Mouse (Mus musculus) gastrocnemius, adult 8-10 months (tissue): Measurements from ENCODE around the gene Nat10. TPM values are rescaled to one million over a fixed set of nuclear protein-coding genes. Genes with fewer than 3 reads are reported as not detected.

Experiments
- DNase-seq, 2 experiments: peaks; one replicate each; pipeline ENCODE4 v3.0.0; 2022; ENCODE audit warnings: low spot score in 2 of 2
- total RNA-seq, 4 experiments: library from RNA; stranded (reverse); gene quantifications; 2 replicates each; pipeline ENCODE4 v1.2.4; 2022

The Nat10 gene
- total RNA-seq, 4 experiments from 2014 or later: 13.7 to 16.7 (median 14.6) TPM

DNA sequence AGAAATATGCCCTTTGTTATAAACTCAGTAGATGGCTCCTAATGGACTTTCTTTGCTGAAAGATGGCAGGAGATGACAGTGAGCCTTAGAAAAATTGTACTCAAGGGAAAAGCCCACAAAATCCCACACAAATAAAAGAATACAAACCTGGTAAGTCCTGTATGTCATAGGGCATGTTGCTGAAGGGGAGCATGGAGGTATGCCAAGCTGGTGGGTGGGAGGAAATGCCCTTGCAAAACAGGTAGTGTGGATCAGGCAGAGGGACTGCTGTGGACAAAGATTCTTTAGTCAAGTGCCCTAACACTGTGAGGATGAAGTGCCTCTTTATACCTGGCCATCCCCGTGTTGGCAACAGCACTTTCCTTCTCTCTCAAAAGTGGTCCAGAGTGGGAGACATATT lies 68.3 kb downstream of the Nat10 start:
- DNase-seq: no peak

- no peak for DNase-seq
Measured at GRCm38 (mm10) chr2:103691278-103691677, 69.8 kb downstream of the Nat10 start.

GRCm38 (mm10) chr2:103690828-103691227 lies 70.2 kb downstream of the Nat10 start:
- DNase-seq: no peak

DNA sequence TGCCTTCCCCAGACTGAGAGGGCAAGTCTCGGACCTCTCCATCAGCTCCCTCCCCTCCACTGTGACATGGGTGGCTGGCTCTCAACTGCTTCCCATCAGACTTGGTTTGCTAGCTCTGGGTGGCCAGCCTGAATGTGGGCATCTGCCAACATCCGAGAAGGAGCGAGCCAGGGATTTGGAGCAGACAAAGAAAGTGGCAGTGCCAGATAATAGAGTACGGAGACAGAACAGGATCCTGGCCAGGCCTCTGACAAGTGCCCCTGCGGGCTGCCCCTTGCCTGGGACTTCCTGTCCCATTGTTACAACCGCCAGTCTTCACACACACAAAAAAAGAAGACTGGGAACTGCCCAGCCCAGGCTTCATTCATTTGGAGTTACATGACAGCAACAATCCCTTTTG lies 70.6 kb downstream of the Nat10 start:
- no peak for DNase-seq

GRCm38 (mm10) chr2:103687888-103688287 lies 73.2 kb downstream of the Nat10 start:
- no peak for DNase-seq

GRCm38 (mm10) chr2:103687143-103687542 lies 73.9 kb downstream of the Nat10 start:
- DNase-seq: no peak

- DNase-seq: no peak
Measured at GRCm38 (mm10) chr2:103685581-103685980, 75.5 kb downstream of the Nat10 start.

DNA sequence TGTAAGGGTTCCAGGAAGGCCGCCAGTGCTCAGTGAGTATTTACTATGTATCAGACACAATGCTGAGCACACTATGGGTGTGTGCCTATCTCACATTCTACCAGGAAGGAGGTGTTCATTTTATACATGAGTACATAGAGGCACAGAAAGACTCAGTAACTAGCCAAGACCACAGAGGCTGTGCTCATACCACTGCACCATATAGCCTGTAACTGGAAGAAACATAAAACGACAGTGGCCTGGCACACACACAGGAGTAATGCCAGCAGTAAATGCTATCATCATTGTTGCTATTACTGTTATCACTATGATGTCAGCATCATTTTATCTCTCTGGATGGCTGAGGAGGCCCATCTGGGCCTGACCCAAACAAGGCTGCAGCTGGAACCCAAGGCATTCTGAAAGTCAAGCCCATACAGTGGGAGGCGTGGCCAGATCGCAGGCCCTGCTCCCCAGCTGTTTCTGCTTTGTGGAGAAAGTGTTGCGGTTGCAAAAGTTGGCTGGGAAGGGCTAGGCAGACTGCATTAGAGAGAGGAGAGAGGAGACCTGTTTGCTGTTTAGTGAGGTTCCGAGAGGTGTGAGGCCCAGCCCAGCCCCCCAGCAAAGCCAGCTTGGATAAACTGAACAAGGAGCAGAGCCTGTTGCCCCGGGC lies 76.0 kb downstream of the Nat10 start:
- DNase-seq: no peak

DNA sequence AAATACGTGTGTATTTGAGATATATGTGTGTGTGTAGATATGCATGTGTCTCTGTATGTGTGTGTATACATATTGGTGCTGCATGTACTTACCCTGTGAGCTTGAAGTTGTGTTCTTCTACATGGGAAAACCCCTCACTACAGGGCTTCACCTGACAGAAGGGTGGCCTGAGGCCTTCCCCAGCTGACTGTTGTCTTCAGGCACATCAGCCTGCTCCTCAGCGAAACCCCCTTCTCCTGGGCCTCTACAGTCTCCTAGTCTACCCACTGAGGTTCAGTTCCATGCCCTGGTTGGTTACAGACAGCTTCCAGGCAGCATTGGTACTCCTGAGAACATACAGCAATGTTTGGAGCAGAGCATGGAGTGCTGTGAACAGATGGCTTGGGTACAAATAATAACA lies 76.6 kb downstream of the Nat10 start:
- DNase-seq: no peak

GRCm38 (mm10) chr2:103682927-103683442 lies 78.1 kb downstream of the Nat10 start:
- DNase-seq: no peak

- DNase-seq: no peak
Measured at GRCm38 (mm10) chr2:103682261-103682722, 78.8 kb downstream of the Nat10 start.

DNA sequence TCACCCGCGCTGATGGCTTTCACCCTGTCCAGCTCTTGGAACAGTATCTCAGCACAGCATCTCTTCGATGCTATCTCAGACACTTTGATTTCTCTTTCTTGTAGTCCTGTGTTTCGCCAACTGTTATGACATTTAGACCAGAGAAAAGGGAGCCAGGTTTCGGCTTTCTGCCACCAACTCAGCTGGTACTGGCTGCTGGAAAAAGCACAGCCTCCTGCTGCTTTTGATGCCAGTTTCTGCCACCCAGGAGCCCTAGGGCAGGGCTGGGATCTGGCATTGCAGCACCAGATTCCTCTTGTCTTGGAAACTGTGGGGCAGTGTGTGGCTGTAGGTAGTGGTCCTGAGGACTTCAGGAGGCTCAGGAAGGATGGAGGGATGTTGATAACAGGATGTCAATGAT lies 79.9 kb downstream of the Nat10 start:
- DNase-seq: peak in 1 of 2 experiments; percentile 20

GRCm38 (mm10) chr2:103680364-103681110 lies 80.5 kb downstream of the Nat10 start:
- DNase-seq: no peak

- no peak for DNase-seq
Measured at GRCm38 (mm10) chr2:103678433-103678832, 82.6 kb downstream of the Nat10 start.

- no peak for DNase-seq
Measured at GRCm38 (mm10) chr2:103677614-103678369, 83.3 kb downstream of the Nat10 start.

DNA sequence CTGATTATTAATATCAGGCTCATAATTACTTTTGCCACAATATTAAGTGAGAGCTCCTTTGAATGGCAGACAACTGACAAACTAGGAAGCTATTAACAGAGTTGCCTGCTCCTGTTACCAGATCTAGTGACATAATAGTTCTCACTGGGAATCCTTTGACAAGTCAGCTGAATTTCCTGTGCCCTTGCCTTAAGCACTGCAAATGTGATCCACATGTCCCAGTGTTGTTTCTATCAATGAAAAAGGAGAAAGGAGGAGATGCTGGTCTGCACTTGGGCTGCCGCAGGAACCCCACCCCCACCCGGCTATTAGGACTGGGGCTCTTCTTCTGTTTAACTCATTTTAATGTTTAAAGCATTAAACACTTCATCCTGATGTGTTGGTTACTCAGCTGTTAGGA lies 84.3 kb downstream of the Nat10 start:
- no peak for DNase-seq

GRCm38 (mm10) chr2:103675391-103675790 lies 85.7 kb downstream of the Nat10 start:
- no peak for DNase-seq

GRCm38 (mm10) chr2:103673609-103674008 lies 87.5 kb downstream of the Nat10 start:
- DNase-seq: no peak

GRCm38 (mm10) chr2:103672573-103673119 lies 88.4 kb downstream of the Nat10 start:
- no peak for DNase-seq
